Mouse (Mus musculus): ENCODE results near the gene Cct8l1. TPM values are rescaled to one million over a fixed set of nuclear protein-coding genes. Genes with fewer than 3 reads are reported as not detected.

The Cct8l1 gene
- total and polyA plus RNA-seq, 3 experiments = not detected

- peak; percentile 98 for TF ChIP-seq BHLHE40 (IDR thresholded peaks at IDR 0.05; ENCODE audit: low read depth, low read length)
Measured at GRCm38 (mm10) chr5:25499423-25500398, 16.2 kb upstream of the Cct8l1 start (continued).

GRCm38 (mm10) chr5:25500686-25501085 is 15.2 kb upstream of the Cct8l1 start:
- in situ Hi-C loops (cut with MboI; ENCODE audit: low pct_ligation_motif_present, low pct_unique_long_range_greater_than_20kb, low sequenced_read_pairs) = no loop called here
- no peaks in the 10 kb centered on the region for H3K36me3 ChIP-seq (replicated peaks in 1 of 2; ENCODE audit: control insufficient read depth in 1 of 2, insufficient read depth in 1 of 2, low read length in 1 of 2)
- H3K9ac ChIP-seq (ENCODE audit: insufficient read depth, low read depth) = no peak overlapping the region
- H3K27me3 ChIP-seq (replicated peaks) = no peaks in the 10 kb centered on the region
- no peak for TF ChIP-seq MAX (IDR thresholded peaks at IDR 0.05; ENCODE audit: low read length)
- no peak for TF ChIP-seq CTCF (conservative IDR thresholded peaks at IDR 0.05 in 1 of 2, IDR thresholded peaks at IDR 0.05 in 1 of 2; ENCODE audit: low read depth in 2 of 2, low read length in 2 of 2)
- TF ChIP-seq JUN (IDR thresholded peaks at IDR 0.05; ENCODE audit: insufficient read depth, low read depth, low read length) = no peak
- TF ChIP-seq SIN3A (IDR thresholded peaks at IDR 0.05; ENCODE audit: low read length) = no peak
- no peak for TF ChIP-seq ETS1 (conservative IDR thresholded peaks at IDR 0.05; ENCODE audit: low read depth, low read length)
- TF ChIP-seq MAZ (IDR thresholded peaks at IDR 0.05; ENCODE audit: low read depth, low read length) = no peak
- no peak for TF ChIP-seq HCFC1 (IDR thresholded peaks at IDR 0.05; ENCODE audit: low read depth, low read length)
- TF ChIP-seq POLR2AphosphoS2 (IDR thresholded peaks at IDR 0.05; ENCODE audit: low read depth, low read length) = no peak
- no peak for TF ChIP-seq USF2 (conservative IDR thresholded peaks at IDR 0.05; ENCODE audit: low read depth, low read length)
- TF ChIP-seq KAT2A (IDR thresholded peaks at IDR 0.05; ENCODE audit: insufficient replicate concordance, low read length) = no peak
- TF ChIP-seq NRF1 (IDR thresholded peaks at IDR 0.05; ENCODE audit: low read depth, low read length) = no peak
- no peak for TF ChIP-seq NELFE (IDR thresholded peaks at IDR 0.05; ENCODE audit: low read depth, low read length)
- TF ChIP-seq ELF1 (IDR thresholded peaks at IDR 0.05; ENCODE audit: low read depth, low read length) = no peak
- no peak for TF ChIP-seq BHLHE40 (IDR thresholded peaks at IDR 0.05; ENCODE audit: low read depth, low read length)
- TF ChIP-seq CHD1 (IDR thresholded peaks at IDR 0.05; ENCODE audit: low read depth, low read length) = no peak
- no peak overlapping the region for H3K27ac ChIP-seq (ENCODE audit: insufficient read depth, low read depth)
- DNase-seq (ENCODE audit: extremely low read depth) = no peak
- 0 out of 2 replicates have a peak overlapping the region, but pooled peaks have one; percentile 72 for H3K4me2 ChIP-seq (ENCODE audit: insufficient read depth, low read depth, poor library complexity, severe bottlenecking)
- H3K4me1 ChIP-seq (ENCODE audit: control insufficient read depth in 1 of 2, insufficient read depth in 2 of 2) = peaks cover 0 to 9% of the 10 kb centered on the region in 2 experiments; a peak in 1 of 4 replicates
- no peaks in the 10 kb centered on the region for H3K9me3 ChIP-seq (replicated peaks; ENCODE audit: low read length)
- H3K79me2 ChIP-seq (replicated peaks; ENCODE audit: control insufficient read depth, extremely low read depth, insufficient read depth, poor library complexity, severe bottlenecking) = peaks cover 12% of the 10 kb centered on the region
- H3K4me3 ChIP-seq (replicated peaks in 1 of 3; ENCODE audit: low read depth in 2 of 3, low read length in 2 of 3, poor library complexity in 1 of 3) = no peak overlapping the region
- dilution Hi-C loops (cut with MboI; ENCODE audit: extremely low pct_ligation_motif_present, extremely low pct_unique_long_range_greater_than_20kb, low sequenced_read_pairs) = no loop called here

GRCm38 (mm10) chr5:25506041-25506440 is 9.8 kb upstream of the Cct8l1 start:
- H3K4me3 ChIP-seq (replicated peaks in 1 of 3; ENCODE audit: low read depth in 2 of 3, low read length in 2 of 3, poor library complexity in 1 of 3) = no peak overlapping the region
- no peaks in the 10 kb centered on the region for H3K9me3 ChIP-seq (replicated peaks; ENCODE audit: low read length)
- no peak overlapping the region for H3K4me2 ChIP-seq (ENCODE audit: insufficient read depth, low read depth, poor library complexity, severe bottlenecking)
- H3K36me3 ChIP-seq (replicated peaks in 1 of 2; ENCODE audit: control insufficient read depth in 1 of 2, insufficient read depth in 1 of 2, low read length in 1 of 2) = no peaks in the 10 kb centered on the region
- in situ Hi-C loops (cut with MboI; ENCODE audit: low pct_ligation_motif_present, low pct_unique_long_range_greater_than_20kb, low sequenced_read_pairs) = no loop called here
- DNase-seq (ENCODE audit: extremely low read depth) = no peak
- no peak overlapping the region for H3K27ac ChIP-seq (ENCODE audit: insufficient read depth, low read depth)
- TF ChIP-seq KAT2A (IDR thresholded peaks at IDR 0.05; ENCODE audit: insufficient replicate concordance, low read length) = no peak
- TF ChIP-seq UBTF (IDR thresholded peaks at IDR 0.05; ENCODE audit: low read depth, low read length) = no peak
- no peak for TF ChIP-seq E2F4 (IDR thresholded peaks at IDR 0.05; ENCODE audit: insufficient replicate concordance, low read depth, low read length)
- TF ChIP-seq ZNF384 (IDR thresholded peaks at IDR 0.05; ENCODE audit: low read depth, low read length) = no peak
- no peak for TF ChIP-seq GABPA (IDR thresholded peaks at IDR 0.05; ENCODE audit: insufficient replicate concordance, low read depth, low read length)
- no peak for TF ChIP-seq TBP (conservative IDR thresholded peaks at IDR 0.05; ENCODE audit: low read depth, low read length)
- TF ChIP-seq SIN3A (IDR thresholded peaks at IDR 0.05; ENCODE audit: low read length) = no peak
- TF ChIP-seq JUND (conservative IDR thresholded peaks at IDR 0.05; ENCODE audit: low read depth, low read length) = no peak
- TF ChIP-seq ETS1 (conservative IDR thresholded peaks at IDR 0.05; ENCODE audit: low read depth, low read length) = no peak
- no peak for TF ChIP-seq CHD2 (IDR thresholded peaks at IDR 0.05; ENCODE audit: low read length)
- no peak for TF ChIP-seq MAX (IDR thresholded peaks at IDR 0.05; ENCODE audit: low read length)
- no peak for TF ChIP-seq POLR2A (IDR thresholded peaks at IDR 0.05; ENCODE audit: low read depth, low read length)
- TF ChIP-seq USF1 (IDR thresholded peaks at IDR 0.05; ENCODE audit: low read depth, low read length) = no peak
- TF ChIP-seq ZKSCAN1 (IDR thresholded peaks at IDR 0.05; ENCODE audit: borderline replicate concordance, low read depth, low read length) = no peak
- no peaks in the 10 kb centered on the region for H3K4me1 ChIP-seq (ENCODE audit: control insufficient read depth in 1 of 2, insufficient read depth in 2 of 2)
- H3K9ac ChIP-seq (ENCODE audit: insufficient read depth, low read depth) = no peak overlapping the region
- dilution Hi-C loops (cut with MboI; ENCODE audit: extremely low pct_ligation_motif_present, extremely low pct_unique_long_range_greater_than_20kb, low sequenced_read_pairs) = no loop called here
- no peaks in the 10 kb centered on the region for H3K79me2 ChIP-seq (replicated peaks; ENCODE audit: control insufficient read depth, extremely low read depth, insufficient read depth, poor library complexity, severe bottlenecking)
- no peaks in the 10 kb centered on the region for H3K27me3 ChIP-seq (replicated peaks)

Data from CH12.LX (cell line).